Mouse (Mus musculus): ENCODE data around the gene Gm7030.

GRCm38 (mm10) chr17:36169753-36170152 is 40.5 kb upstream of the Gm7030 start:
- TF ChIP-seq CTCF (IDR thresholded peaks at IDR 0.05; ENCODE audit: control insufficient read depth, insufficient read depth, insufficient read length) (no peak), MYOG (IDR thresholded peaks at IDR 0.05; ENCODE audit: control insufficient read depth, extremely low read depth, insufficient read length) (no peak), MAX (IDR thresholded peaks at IDR 0.05) (no peak), USF1 (IDR thresholded peaks at IDR 0.05; ENCODE audit: low read depth) (no peak), MYOD1 (IDR thresholded peaks at IDR 0.05; ENCODE audit: control insufficient read depth, insufficient read length, low read depth) (no peak), CEBPB (IDR thresholded peaks at IDR 0.05; ENCODE audit: low read depth) (no peak)
